Mouse (Mus musculus): ENCODE measurements around the gene Akap13.
"Not testable (repeated sequence)": the region's sequence is repeated elsewhere in the genome, so short reads cannot be mapped to it uniquely, and the experiment has no call there.

The Akap13 gene

GRCm38 (mm10) chr7:75717349-75717748 is 262.0 kb downstream of the Akap13 start:
- no peak for DNase-seq (ENCODE audit: low spot score)

GRCm38 (mm10) chr7:75721302-75721701 is 266.0 kb downstream of the Akap13 start:
- no peak for DNase-seq (ENCODE audit: low spot score)

GRCm38 (mm10) chr7:75724012-75724411 is 268.7 kb downstream of the Akap13 start:
- DNase-seq (ENCODE audit: low spot score), result no peak

GRCm38 (mm10) chr7:75725899-75726298 is 270.6 kb downstream of the Akap13 start:
- no peak for DNase-seq (ENCODE audit: low spot score)

GRCm38 (mm10) chr7:75726867-75727266 is 271.5 kb downstream of the Akap13 start:
- DNase-seq (ENCODE audit: low spot score), result no peak

- DNase-seq (ENCODE audit: low spot score), result no peak
These were observed 274.3 kb downstream of the Akap13 start for GRCm38 (mm10) chr7:75729652-75730051.

- DNase-seq (ENCODE audit: low spot score), result no peak
These were observed 274.9 kb downstream of the Akap13 start for GRCm38 (mm10) chr7:75730216-75730615.

- DNase-seq (ENCODE audit: low spot score), result no peak
These were observed 276.6 kb downstream of the Akap13 start for GRCm38 (mm10) chr7:75731951-75732350.

GRCm38 (mm10) chr7:75733166-75733565 is 277.8 kb downstream of the Akap13 start:
- DNase-seq (ENCODE audit: low spot score), result no peak

- no peak for DNase-seq (ENCODE audit: low spot score)
These were observed 283.9 kb downstream of the Akap13 start for GRCm38 (mm10) chr7:75739075-75739725.

- no peak for DNase-seq (ENCODE audit: low spot score)
These were observed 289.2 kb downstream of the Akap13 start for GRCm38 (mm10) chr7:75744528-75744927.

- DNase-seq (ENCODE audit: low spot score), result no peak
These were observed 289.8 kb downstream of the Akap13 start for GRCm38 (mm10) chr7:75744978-75745638.

- DNase-seq (ENCODE audit: low spot score), result not testable (repeated sequence)
These were observed 290.6 kb downstream of the Akap13 start for GRCm38 (mm10) chr7:75745969-75746368.

GRCm38 (mm10) chr7:75750581-75750980 is 295.2 kb downstream of the Akap13 start:
- DNase-seq (ENCODE audit: low spot score), result no peak

GRCm38 (mm10) chr7:75751161-75751803 is 295.9 kb downstream of the Akap13 start:
- DNase-seq (ENCODE audit: low spot score), result no peak

- DNase-seq (ENCODE audit: low spot score), result no peak
These were observed 297.3 kb downstream of the Akap13 start for GRCm38 (mm10) chr7:75752442-75753191.

GRCm38 (mm10) chr7:75753192-75753783 is 298.0 kb downstream of the Akap13 start:
- DNase-seq (ENCODE audit: low spot score), result no peak

- DNase-seq (ENCODE audit: low spot score), result no peak
These were observed 299.5 kb downstream of the Akap13 start for GRCm38 (mm10) chr7:75754587-75755499.

GRCm38 (mm10) chr7:75755861-75756449 is 300.6 kb downstream of the Akap13 start:
- DNase-seq (ENCODE audit: low spot score), result no peak

GRCm38 (mm10) chr7:75759992-75760514 is 304.7 kb downstream of the Akap13 start:
- no peak for DNase-seq (ENCODE audit: low spot score)
